Mouse (Mus musculus) frontal cortex, adult (tissue): ENCODE results near the gene Rgs8.
A peak's percentile ranks its signal among the peaks of the same experiment; 100 is the strongest.

Experiments
- ATAC-seq: cut with Nextera tagmentation; 2 replicates; pipeline ENCODE4 v1.9.2; 2017; ENCODE audit warnings: mild to moderate bottlenecking, moderate library complexity, mixed read lengths; ENCODE audit not compliant: low TSS enrichment

Gene Rgs8

DNA sequence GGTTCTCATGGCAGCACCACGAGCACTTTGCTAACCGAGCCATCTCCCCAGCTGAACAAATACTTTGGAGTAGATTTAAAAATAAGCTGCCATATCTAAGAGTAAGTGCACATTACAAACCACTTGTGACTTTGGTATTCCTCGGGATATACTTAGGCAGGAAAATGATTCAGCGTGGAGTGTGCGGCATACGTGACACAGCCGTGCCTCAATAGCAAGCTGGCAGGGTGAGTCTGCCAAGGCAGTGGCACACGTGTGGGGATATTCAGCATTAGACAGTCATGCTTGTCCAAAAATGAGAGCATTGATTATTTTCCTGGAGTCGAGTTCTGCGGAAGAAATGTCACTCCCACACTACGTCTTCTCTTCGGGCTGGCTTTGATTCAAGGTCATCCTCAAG, 21.1 kb downstream of the Rgs8 start:
- ATAC-seq: 0 out of 2 replicates have a peak, but pooled peaks have one; percentile 28

DNA sequence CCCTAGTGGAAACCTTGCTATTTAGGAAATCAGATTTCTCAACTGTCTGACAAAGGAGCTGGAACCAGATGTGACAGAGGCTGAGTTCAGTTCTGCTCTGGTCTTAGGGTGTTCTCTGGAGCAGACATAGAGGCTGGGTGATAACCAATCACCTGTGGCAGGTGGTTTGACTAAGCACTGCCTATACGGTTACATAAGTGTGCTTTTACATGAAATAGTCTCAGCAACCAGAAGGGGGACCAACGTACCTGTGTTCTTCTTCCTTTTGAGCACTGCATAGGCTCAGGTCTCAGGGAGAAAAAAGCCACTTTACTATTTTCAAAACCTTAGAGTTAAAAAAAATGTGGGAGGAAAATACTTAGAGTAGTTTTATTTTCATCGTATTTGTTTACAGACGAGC, 22.8 kb downstream of the Rgs8 start:
- ATAC-seq: no peak

DNA sequence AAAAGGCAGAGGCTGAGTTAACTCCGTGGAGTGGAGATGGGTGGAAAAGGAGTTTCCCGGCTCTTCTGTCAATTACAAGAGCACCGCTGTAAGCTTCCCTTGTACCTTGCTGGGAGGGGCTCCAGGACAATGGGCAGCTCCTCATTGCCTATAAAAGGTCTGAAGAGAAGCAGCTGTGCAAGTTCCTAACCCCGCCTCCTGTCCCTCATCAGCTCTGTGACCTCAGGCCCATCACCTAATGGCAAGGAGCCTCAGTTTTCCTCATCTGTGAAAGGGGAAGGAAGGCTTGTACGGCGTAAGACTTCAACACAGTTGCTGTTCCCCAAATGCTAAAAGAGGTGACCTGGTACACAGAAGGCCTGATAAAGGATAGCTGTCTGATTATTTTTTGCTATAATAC, 24.8 kb downstream of the Rgs8 start:
- ATAC-seq: no peak

DNA sequence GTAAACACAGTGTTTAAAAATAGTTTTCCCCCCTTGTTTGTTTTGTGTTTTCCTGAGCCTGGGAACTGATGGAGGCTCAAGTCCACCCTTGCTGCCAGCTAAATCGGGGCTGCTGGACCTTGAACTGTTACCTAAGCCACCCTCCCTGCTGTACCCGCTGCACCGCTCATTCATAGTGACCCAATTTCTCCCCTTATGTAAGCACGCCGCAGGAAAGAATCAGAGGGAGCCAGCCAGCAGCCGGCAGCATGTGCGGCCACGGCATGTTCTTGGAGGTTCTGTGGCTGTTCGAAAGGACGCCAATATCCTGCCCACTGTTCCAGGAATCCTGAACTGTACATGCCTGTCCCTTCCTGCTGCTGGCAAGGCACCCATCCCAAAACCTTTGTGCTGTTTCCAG, 26.3 kb downstream of the Rgs8 start:
- peak; percentile 85 for ATAC-seq

DNA sequence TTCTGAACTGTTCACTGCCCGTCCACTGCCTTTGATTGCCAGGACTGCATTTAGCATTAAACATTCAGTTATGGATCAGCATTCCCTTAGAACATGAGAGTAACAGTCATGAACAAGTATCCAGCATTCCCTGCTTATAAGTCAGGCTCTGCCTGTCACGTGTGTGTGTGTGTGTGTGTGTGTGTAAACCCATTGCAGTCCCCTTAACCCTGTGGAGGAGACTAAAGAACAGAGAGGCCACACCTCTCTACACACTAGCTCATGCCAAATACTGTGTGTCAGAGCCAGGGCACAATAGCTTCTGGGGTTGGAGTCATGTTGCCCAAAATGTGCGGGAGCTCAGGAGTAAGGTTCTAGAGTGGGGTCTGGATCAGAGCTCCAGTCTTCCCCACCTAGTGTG, 26.8 kb downstream of the Rgs8 start:
- ATAC-seq: peak; percentile 20; the same call in 1 of the 2 replicates

DNA sequence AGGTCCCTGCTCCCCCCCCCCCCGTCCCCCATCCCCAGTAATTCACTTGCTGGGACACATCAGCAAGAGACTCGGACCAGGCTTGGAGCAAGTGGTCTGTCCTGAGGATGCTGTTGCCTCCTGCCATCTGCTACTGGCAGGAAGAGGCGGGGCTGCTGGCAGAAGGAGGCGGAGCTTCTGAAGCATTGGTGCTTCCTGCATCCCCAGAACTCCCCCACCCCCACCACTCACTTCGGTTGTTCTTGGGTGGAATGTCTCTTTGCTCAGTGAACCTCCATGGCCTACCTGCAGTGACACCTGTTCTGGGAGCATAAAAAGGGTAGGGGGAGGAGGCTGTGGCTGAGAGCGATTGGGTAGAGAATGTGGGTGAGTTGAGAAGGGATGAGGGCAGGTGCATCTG, 27.5 kb downstream of the Rgs8 start:
- no peak for ATAC-seq

DNA sequence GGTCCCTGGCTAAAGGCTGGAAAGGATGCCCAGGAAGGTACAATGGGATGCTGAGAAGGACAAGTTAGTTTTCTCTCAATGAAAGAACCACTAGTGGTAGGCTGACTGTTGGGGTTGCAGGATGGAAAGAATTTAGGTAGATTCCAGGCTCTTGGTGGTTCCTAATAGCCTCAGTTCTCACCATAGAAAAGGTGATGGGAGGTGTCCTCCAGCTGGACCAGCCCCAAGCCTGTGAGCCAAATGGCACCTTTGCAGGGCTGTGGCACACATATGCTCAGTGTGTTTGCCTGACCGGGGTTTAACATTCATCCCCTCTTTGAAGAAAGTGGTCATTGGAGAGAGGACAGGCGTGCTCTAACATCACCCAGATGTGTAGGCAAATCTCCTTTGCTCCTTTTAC, 28.2 kb downstream of the Rgs8 start:
- ATAC-seq: no peak

DNA sequence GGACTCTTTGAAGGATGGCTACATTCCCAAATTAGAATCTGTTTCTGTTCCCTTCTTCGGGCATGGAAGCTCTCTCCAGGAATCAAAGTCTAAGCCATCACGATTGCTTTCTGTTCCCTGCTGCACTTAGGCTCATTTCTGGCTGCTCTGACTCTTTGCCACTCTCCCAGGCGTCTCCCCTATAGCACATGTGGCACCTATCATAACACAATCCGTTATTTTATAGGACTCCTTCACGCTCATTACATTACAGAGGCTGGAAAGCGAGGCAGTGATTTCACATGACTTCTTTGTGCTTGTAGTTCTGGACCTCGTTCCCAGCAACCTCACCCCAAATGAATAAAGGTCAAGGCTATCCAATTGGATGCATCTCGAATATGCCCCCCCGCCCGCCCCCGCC, 30.4 kb downstream of the Rgs8 start:
- ATAC-seq: no peak

DNA sequence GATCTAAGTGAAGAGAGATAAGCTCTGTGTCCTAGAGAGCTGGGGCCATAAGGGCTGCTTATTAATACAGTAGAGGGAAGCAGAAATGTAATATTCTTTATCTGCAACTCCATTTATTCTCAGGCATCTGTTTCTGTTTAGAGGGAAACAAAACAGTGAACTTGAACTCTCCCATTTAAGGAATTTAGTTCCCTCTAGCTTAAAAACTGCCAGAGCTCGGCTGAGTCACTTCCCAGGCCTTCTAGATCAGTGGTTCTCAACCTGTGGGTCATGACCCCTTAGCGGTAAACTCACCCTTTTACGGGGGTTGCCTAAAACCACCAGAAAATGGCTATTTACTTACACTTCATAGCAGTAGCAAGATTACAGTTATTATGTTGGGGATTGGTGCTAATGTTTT, 32.8 kb downstream of the Rgs8 start:
- ATAC-seq: no peak

DNA sequence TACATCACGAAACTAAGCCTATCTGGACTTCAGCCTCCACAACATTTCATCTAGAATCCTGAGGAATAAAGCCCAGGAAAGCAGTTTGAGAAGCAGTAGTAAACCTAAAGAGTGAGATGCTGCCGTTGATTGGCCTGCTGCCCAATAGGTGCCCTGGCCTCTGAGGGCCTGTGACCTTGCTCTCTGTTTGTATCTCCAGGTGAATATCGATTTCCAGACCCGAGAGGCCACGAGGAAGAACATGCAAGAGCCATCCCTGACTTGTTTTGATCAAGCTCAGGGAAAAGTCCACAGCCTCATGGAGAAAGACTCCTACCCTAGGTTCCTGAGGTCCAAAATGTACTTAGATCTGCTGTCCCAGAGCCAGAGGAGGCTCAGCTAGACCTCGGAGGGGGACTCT, 39.7 kb downstream of the Rgs8 start:
- ATAC-seq: no peak

DNA sequence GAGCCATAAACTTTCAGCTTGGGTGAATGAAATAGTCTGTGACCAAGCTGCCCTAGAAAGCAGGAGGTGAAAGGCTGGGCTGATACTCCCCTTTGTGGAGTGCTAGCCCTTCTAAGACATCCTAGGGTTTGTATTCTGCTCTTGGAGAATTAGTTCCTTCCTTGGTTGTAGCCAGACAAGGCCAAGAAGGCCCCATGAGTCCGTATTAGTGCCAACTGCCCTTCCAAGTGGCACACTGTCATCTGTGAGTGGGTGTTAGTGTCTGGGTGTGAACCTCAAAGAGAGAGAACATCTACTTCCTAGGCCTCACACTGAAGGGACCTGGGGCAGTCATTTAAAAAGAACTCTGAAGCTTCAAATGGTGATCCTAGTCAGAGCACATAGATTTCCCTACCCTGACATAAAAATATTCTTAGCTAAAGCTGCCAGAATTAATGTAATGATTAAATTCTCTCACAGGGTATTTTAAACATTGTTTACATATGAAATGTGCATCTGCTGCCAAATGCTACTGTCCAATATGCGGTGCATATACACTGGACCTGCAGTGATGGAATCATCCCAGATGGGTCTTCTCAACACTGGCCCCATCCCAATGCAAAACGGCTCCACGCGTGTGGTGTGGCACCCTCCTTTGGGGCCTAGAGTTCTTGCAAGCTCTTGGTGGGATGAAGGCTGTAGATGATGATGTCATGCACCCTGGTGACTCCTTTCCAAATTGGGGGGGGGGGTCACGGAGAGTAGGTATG, 41.7 kb downstream of the Rgs8 start:
- ATAC-seq: no peak

DNA sequence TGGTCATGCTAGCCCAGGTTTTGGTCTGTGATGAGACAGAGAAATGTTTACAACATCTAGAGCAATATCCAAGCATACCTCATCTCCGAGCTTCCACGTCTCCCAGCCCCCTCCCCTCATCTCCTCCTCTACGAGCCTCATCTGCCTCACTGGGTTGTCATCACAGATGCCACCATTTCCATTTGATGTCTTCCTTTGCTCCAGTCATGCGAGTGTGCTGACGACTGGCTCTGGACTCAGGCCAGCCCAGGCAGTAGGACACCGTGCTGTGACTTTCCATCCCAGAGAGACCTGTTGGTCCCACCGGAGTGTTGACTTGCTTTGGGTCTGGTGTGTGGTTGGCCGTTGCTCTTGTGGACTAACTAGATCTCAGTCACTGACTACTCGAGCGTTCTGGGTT, 42.6 kb downstream of the Rgs8 start:
- no peak for ATAC-seq

DNA sequence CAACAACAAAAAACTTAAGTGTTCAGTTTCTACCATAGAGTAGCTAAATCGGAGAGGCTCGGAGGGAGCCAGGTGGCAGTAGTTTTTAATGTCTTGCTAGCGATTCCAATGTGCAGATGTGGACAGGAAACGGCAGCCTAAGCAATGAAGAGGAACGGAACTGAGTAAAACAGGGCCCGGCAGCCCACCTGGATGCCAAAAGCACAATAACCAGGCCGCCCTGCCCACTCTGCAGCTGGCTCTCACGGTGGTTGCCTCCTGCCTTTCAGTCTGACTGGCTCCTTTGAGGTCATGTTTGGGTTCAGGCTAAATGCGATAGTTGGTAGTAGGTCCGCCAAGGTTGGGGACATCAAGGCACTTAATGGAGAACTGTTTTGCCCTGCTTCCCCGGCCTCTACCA, 43.3 kb downstream of the Rgs8 start:
- no peak for ATAC-seq

DNA sequence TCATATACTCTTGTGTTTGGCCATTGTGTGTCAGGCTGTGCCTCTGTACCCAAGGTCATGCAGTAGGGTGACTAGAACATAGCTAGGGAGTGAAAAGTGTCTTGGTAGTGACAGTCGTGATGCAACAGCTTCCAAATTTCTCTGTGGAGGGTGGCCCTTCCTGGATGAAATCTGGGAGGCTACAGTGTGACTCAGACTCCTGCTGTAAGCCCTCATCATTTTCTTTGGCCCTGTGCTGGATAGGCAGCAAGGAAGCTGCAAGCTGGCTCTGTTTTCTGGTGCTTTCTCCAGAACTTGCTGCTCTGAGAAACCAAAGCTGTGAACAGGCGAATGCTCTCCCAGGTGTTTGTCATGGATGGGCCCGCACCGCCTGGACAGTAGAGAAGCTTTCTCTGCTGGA, 43.7 kb downstream of the Rgs8 start:
- ATAC-seq: peak; percentile 74

DNA sequence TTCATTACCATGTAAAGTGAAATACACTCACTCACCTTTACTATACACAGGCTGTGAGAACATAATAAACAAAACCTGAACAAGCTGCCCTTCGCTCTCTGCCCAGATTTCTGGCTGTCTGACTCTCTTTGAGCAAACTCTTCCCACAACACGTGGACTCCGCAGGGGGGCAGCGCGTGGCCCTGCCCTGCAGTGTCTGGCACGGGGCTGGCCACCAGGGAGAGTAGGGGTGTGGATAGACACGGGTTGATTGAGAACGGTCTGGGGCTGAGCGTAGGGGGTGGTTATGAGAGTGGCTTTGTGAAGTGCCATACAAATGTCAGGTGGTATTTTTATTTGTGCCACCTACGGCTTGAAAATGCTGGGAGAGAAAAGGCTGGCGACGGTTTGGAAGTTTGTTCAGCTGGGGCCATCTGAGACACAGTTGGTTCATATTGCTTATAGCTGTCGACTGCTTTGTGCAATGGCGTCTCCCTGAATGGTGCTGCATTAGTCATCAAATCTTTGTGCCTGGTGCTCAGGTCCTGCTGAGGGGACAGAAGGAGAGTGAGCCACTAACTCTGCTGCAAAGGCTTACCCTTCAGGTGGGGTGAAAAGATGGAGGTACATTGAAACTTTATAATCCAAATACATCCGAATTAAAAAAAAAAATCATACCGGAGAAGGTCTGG, 44.9 kb downstream of the Rgs8 start:
- no peak; the same call in 1 of the 2 replicates for ATAC-seq

DNA sequence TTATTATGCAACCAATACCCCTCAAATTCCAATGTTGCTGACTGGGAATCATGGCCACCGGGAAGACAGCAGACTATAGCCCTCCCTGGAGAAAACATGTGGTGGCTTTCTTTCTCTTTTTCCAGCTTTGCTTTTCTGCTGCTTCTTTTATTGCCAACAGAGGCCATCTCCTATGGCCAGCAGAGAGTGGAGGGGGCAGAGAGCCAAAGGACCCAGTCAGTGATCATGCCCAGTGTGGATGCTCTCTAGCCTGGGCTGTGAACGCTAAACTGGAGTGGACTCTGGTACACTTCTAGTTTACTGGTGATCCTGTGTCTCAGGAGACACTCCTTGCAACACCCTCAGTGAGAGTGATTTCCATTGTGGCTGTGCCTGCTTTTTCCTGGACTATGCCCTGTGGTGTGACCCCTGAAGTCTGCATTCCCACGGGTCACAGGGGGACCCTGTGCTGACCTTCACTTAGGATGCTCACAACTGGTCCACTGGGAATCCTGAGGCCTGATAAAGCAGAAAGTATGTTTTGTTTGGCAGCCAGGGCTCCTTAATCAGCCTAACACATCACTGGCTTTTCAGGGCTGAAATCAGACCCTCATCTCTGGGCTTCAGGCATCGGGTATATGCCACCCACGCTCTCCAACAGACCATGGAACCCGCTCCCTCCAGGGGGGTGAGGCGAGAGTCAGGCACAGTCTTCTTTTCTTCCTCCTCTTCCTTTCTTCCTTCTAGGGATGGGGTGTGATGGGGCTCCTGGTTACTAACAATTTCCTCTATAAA, 45.7 kb downstream of the Rgs8 start:
- no peak for ATAC-seq

DNA sequence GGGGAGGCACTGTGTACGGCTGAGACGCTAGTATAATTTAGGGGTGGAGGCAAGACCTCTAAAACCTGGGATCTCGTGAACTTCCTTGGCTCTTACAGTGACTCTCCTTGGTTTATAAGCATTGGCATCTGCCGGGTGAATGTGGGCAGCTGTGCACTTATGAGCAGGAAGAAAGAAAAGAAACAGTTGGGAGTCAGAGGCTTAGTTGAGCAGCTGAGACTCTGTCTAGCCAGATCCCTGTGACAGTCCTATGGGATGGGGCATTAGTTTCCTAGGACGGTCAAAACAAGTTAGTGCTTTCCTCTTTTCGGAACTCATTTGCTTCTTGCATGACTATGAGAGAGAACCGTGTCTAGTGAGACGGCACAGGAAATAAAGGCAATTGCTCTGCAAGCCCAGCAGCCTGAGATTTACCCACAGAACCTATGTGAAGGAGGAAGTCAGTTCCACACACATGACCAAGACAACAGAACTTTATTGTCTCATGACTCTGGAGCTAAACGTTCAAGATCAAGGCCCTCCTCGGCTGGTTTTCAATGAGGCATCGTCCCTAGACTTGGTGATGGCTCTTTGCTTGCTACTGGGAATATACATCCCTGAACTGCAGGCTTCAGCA, 47.7 kb downstream of the Rgs8 start:
- 0 out of 2 replicates have a peak, but pooled peaks have one; percentile 14 for ATAC-seq

DNA sequence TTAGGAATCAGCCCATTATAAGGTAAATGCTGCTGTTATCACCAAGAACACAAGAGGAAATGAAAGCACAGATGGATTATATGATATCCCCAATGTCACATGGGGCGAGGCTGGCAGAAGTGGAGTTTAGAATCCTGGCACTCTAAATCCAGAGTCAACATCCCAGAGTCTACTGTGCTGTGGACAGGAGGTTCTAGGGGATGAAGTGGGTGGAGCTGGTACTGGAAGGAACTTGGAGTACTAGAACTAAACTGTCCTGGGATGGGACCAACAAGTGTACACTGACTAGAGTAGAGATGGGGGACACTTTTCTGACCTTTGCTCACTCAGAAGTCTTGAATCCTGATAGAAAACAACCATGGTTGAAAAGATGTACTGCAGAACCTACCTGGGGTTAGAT, 48.6 kb downstream of the Rgs8 start:
- no peak for ATAC-seq

DNA sequence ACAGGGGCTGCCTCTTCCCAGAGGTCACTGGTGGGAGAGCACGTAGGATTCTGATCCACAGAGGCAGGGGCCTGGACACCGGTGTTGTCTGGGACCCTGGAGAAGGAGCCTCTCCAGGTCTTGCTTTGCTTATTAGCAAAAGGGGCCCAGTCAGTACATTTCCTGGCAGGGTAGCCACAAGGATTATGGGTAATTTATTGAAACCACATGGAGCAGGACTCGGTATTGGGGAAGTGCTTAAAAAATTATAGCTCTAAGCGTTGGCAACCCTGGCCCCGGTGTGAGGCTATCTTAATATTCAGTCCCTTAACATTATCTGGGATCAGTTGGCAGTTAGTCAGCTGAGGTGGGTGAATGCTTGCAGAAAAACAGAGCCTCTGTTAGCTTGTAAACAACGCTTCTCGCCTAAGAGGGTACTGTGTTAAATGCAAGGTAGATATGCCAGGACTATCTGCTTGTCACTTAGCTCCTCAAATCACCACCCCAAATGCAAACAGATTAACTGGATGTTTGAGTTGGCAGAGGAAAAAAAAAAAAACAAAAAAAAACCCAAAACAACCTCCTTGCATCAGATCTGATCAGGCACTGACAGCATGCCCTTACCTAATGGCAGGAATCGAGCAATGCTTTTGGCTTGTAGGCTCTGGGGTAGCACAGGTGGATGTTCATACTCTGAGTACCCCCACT, 49.5 kb downstream of the Rgs8 start:
- ATAC-seq: no peak

DNA sequence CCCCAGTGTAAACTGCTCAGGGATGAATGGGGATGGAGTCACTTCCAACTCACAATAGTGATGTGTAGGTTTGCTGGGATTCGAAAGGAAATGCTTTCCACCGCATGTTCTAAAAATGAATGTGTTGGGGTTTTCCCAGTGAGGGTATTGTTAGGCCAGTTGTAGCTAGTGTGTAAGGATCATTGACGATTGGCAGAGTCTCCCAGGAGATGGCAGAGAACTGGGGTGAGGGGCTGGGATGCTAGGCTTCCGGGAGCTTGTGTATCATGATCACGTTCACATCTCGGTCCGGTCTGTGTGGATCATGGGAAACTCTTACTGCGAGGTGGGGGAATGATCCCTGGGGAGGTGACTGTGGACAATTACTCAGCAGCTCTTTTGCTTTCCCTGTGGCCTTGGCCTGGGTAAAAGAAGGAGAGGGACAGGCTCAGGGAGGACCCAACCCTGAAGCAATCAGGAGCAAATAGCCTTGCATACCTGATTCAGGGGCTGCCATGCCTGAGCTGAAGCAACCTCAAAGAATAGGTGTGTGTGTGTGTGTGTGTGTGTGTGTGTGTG, 50.1 kb downstream of the Rgs8 start:
- ATAC-seq: no peak

DNA sequence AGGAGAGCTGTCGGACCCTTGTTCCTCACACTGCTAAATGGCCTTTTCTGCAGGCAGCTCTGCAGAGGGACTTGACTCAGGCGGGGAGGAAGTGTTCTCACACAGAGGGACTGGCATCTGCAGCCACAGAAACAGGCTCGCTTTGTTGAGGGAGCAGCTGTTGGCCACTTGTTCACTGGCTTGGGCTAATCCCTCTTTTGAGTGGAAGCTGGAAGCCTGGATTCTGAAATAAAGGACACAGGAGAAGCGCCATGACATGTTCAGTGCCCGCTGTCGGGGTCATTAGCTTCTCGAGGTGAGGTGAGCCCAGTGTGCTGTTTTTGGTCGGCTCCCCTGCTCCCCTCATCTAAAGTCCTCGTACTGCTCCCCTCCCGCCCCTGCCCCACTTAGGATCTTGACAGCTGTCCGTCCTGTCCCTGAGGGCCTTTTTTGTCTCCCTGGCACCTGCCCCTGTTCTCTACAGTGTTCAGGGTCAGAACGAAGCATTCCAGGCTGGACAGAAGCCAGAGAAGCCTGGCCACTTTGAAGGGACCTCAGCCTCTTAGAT, 50.7 kb downstream of the Rgs8 start:
- peak; percentile 68 for ATAC-seq
